Mouse (Mus musculus): ENCODE results near the gene Sdc3.

DNA sequence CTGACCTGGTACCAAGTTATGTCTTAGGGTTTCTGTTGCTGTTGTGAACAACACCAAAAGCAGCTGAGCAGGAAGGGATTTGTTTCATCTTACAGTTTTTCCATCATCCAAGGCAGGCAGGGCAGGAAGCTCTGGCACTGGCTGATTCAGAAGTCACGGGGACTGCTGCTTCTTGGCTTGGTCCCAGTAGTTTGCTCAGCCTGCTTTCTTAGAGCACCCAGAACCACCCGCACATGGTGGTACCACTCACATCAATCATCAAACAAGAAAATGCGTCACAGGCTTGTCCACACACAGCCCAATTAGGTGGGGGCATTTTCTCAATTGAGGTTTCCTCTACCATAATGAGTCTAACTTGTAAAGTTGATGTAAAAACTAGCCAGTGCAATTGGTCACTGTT, 13.3 kb upstream of the Sdc3 start:
- TF ChIP-seq CTCF (IDR thresholded peaks at IDR 0.05; ENCODE audit: insufficient read depth, low read length) (no peak), POLR2A (IDR thresholded peaks at IDR 0.05; ENCODE audit: borderline replicate concordance, extremely low read depth, low read depth, low read length) (no peak)

Measured in lung, adult 2 months (tissue).